Mouse (Mus musculus): ENCODE measurements around the gene Galm. TPM values are rescaled to one million over a fixed set of nuclear protein-coding genes. Genes with fewer than 3 reads are reported as not detected.

Galm gene
- polyA plus RNA-seq, 1 experiment from 2014 or later, result 13.0 TPM

DNA sequence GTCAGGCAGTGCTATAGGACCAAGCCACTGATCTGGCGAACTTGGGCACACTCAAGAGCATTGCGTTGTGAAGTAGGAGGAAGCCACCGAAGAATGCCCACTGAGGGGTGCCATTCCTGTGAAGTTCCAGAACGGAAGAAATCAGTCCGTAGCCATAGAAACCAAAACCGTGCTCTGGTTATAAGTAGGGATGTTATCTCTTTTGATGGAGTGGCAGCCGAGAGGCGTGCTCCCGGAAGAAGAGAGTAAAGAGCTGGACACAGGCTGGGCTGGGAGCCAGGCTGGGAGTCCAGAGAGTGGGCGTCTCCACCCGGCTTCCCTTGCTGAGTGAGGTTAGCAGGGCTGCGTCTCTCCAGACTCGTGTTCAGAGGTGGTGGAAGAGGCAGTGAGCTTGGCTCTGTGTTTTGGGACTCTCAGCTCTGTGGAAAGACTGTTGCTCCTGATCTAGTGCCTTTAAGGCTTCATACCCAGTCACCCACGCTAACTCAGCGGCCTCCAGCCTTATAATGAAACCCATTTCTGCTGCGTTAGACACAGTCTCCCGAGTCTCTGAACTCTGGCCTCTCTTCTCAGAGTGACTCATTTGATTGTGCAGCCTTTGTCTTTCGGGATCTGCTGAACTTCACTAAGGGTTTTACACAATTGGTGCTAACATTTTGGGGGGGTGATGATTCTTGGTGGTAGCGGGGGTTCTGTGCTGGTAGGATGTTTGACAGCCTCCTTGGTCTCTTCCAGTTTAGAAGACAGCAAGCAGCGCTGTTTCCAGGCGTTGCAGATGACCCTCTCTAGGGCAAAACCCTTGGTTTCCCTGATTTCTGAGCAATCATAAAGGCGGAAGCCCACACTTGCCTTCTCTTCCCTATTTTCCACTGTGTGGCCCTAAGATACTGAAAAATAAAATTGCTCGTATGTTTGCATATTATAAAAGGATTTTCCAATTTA is 21.1 kb downstream of the Galm start:
- peak overlapping the region; percentile 61 for H3K4me2 ChIP-seq
- H3K9me3 ChIP-seq (replicated peaks), result no peaks in the 10 kb centered on the region
- no peaks in the 10 kb centered on the region for H3K36me3 ChIP-seq
- H3K9ac ChIP-seq, result no peak overlapping the region
- peak; percentile 95 for ATAC-seq (replicated peaks; ENCODE audit: insufficient number of reproducible peaks, insufficient read depth, low FRiP score, low read depth)
- peak overlapping the region; percentile 69 for H3K27ac ChIP-seq
- 39% methylated on average over 23 of the region's 23 CpGs for WGBS
- peaks cover 18% of the 10 kb centered on the region for H3K4me1 ChIP-seq (replicated peaks)
- H3K4me3 ChIP-seq, result peak overlapping the region; percentile 34
- H3K27me3 ChIP-seq, result no peaks in the 10 kb centered on the region

DNA sequence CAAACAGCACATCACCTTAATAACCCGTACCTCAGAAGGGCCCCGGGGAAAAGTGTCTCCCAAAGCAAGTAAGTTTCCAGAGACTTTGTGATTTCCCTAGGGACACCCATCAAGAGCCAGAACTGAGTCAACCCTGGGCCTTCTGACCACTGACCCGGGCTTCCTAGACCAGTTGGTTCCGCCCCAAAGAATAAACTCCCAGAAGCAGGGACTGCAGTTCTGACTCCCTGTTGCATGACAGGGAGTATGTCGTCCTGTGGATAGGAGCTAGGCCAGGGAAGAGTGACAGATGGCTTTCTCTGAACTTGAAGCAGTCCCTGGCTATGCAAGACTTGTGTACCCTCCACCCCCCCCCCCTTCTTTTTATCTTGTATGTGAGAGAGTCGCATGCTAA is 21.7 kb downstream of the Galm start:
- H3K27me3 ChIP-seq, result no peaks in the 10 kb centered on the region
- ATAC-seq (replicated peaks; ENCODE audit: insufficient number of reproducible peaks, insufficient read depth, low FRiP score, low read depth), result no peak
- H3K36me3 ChIP-seq, result no peaks in the 10 kb centered on the region
- WGBS, result 83% methylated on average over 6 of the region's 6 CpGs
- no peak overlapping the region for H3K9ac ChIP-seq
- peaks cover 18% of the 10 kb centered on the region for H3K4me1 ChIP-seq (replicated peaks)
- H3K27ac ChIP-seq, result no peak overlapping the region
- no peak overlapping the region for H3K4me3 ChIP-seq
- H3K4me2 ChIP-seq, result no peak overlapping the region
- no peaks in the 10 kb centered on the region for H3K9me3 ChIP-seq (replicated peaks)

DNA sequence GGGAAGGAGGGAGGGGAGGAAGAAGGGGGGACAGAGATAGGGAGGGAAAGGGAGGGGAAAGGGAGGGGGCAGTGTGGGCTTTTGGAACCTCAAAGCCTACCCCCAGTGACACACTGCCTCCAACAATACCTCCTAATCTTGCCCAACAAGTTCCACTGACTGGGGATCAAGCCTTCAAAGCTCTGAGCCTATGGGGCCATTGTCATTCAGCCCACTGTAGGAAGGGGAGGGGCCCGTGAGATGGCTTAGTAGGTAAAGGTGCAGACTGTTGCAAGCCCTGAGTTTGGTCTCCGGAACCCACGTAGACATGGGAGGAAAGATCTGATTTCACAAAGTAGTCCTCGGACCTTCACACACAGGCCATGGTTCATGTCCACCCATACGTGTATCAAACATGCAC is 24.1 kb downstream of the Galm start:
- Histone ChIP-seq H3K4me1 (replicated peaks) (peaks cover 18% of the 10 kb centered on the region), H3K36me3 (no peaks in the 10 kb centered on the region), H3K27me3 (no peaks in the 10 kb centered on the region), H3K4me2 (no peak overlapping the region), H3K4me3 (no peak overlapping the region), H3K27ac (no peak overlapping the region), H3K9ac (no peak overlapping the region), H3K9me3 (replicated peaks) (no peaks in the 10 kb centered on the region)
- WGBS, result 47% methylated on average over 5 of the region's 5 CpGs
- ATAC-seq (replicated peaks; ENCODE audit: insufficient number of reproducible peaks, insufficient read depth, low FRiP score, low read depth), result no peak

DNA sequence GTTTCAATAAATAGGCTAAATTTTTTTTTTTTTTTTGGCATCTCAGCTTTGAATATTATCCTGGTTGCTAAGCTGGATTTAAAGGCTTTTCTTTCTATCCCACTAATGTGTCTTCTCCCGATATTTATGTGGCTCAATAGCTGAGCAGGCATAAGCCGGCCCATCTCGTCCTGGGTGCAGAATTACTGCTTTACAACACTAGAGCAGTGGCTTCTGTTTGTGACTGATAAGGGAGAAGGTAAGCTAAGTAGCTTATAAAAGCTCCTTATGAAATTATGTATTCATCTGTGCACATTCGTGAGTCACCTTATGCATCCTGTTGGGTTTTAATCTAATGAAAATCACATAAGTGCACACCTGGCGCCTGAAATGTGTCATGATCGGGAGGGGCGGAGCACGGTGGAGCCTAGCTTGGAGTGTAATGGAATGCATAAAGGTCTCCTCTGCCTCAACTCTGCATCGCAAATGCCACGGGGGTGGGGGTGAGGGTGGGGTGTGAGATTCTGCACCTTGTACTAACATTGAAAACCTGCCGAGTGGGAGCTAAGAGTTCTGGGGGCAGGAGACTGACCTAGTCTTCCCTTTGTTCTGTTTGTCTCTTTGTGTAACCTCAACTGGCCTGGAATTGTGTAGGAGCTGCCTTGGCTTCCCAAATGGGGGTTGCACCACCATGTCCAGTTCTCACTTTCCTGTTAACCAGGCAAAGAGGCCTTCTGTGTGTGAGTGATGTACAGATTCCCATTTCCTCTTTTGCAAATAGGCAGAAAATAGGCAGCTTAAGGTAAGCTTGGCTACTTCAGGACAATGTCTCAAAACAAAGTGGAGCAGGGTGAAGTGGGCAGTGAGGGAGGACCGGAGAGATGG is 25.7 kb downstream of the Galm start:
- H3K4me3 ChIP-seq, result no peak overlapping the region
- no peaks in the 10 kb centered on the region for H3K9me3 ChIP-seq (replicated peaks)
- ATAC-seq (replicated peaks; ENCODE audit: insufficient number of reproducible peaks, insufficient read depth, low FRiP score, low read depth), result no peak
- no peak overlapping the region for H3K4me2 ChIP-seq
- no peak overlapping the region for H3K27ac ChIP-seq
- H3K36me3 ChIP-seq, result no peaks in the 10 kb centered on the region
- H3K27me3 ChIP-seq, result no peaks in the 10 kb centered on the region
- WGBS, result 69% methylated on average over 12 of the region's 12 CpGs
- peaks cover 15% of the 10 kb centered on the region for H3K4me1 ChIP-seq (replicated peaks)
- H3K9ac ChIP-seq, result no peak overlapping the region

DNA sequence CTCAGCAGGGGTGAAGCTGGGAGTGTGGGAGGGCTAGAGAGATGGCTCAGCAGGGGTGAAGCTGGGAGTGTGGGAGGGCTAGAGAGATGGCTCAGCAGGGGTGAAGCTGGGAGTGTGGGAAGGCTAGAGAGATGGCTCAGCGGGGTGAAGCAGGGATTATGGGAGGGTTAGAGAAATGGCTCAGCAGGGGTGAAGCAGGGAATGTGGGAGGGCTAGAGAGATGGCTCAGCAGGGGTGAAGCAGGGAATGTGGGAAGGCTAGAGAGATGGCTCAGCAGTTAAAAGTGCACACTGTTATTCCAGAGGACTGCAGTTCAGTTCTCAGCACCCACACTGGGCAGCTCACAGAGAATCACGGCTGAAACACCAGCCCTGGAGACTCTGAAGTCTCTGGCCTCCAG is 26.4 kb downstream of the Galm start:
- Histone ChIP-seq H3K4me1 (replicated peaks) (peaks cover 9% of the 10 kb centered on the region), H3K9me3 (replicated peaks) (no peaks in the 10 kb centered on the region), H3K9ac (no peak overlapping the region), H3K27ac (no peak overlapping the region), H3K4me3 (no peak overlapping the region), H3K27me3 (no peaks in the 10 kb centered on the region), H3K36me3 (no peaks in the 10 kb centered on the region), H3K4me2 (no peak overlapping the region)
- WGBS, result 67% methylated on average over 2 of the region's 2 CpGs
- ATAC-seq (replicated peaks; ENCODE audit: insufficient number of reproducible peaks, insufficient read depth, low FRiP score, low read depth), result no peak

DNA sequence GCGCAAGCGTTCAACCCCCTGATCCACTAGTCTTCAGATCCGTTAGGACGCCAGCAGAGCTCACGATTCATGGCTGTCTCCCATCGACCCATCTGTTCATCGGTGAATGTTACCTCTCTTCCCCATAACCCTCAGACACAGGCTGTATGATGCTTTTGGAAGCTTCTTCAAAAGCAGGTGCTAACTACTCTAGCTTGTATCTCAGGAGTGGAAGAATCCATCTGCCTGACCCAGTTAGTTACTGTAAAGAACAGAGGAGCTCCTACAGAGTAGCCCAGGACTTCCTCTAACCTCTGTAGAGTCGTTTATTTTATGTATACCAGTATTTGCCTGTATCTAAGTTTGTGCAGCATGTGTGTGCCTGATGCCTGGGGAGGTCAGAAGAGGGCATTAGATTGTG is 29.6 kb downstream of the Galm start:
- Histone ChIP-seq H3K4me1 (replicated peaks) (peaks cover 10% of the 10 kb centered on the region), H3K9ac (no peak overlapping the region), H3K27me3 (no peaks in the 10 kb centered on the region), H3K27ac (no peak overlapping the region), H3K4me2 (no peak overlapping the region), H3K9me3 (replicated peaks) (no peaks in the 10 kb centered on the region), H3K4me3 (no peak overlapping the region), H3K36me3 (no peaks in the 10 kb centered on the region)
- ATAC-seq (replicated peaks; ENCODE audit: insufficient number of reproducible peaks, insufficient read depth, low FRiP score, low read depth), result no peak
- WGBS, result 91% methylated on average over 8 of the region's 8 CpGs

DNA sequence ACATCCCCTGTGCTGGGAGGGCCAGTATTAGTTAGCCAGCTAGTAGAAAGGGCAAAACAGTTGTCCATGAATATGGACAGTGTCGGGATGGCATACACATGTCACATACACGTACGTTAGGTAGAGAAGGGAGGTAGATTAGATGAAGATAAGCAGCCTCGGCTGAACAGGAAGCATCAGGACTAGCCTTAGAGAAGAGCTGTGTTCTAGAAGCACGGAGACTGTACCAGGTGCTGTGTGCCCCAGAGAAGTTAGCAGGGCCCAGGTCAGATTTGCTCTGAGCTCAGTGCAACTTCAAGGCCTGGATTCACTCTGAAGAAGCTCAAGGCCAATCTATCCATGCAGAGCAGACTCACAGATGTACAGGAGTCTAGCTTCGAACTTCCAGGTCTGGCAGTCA is 30.2 kb downstream of the Galm start:
- H3K9me3 ChIP-seq (replicated peaks), result no peaks in the 10 kb centered on the region
- no peak overlapping the region for H3K27ac ChIP-seq
- H3K4me2 ChIP-seq, result no peak overlapping the region
- no peaks in the 10 kb centered on the region for H3K36me3 ChIP-seq
- H3K4me3 ChIP-seq, result no peak overlapping the region
- 76% methylated on average over 6 of the region's 6 CpGs for WGBS
- ATAC-seq (replicated peaks; ENCODE audit: insufficient number of reproducible peaks, insufficient read depth, low FRiP score, low read depth), result no peak
- peaks cover 10% of the 10 kb centered on the region for H3K4me1 ChIP-seq (replicated peaks)
- H3K9ac ChIP-seq, result no peak overlapping the region
- H3K27me3 ChIP-seq, result no peaks in the 10 kb centered on the region

DNA sequence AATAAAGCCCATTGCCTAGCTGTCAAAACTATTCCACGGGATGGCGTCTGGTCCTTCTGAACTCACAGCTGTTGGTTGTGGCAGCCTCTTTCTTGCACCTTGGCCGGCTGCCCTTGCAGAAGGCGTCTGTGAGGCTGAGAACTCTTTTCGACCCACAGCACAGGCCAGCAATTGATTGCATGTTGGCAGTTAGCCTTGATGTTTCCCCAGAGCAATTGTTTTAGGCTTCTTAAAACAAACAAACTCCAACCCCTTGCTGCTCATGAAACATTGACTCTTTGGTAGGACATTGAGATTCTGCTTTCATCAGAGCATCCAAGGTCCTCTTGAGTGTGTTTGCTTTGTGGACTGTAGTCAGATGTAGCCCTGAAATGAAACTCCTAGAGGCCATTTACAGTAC is 33.2 kb downstream of the Galm start:
- H3K36me3 ChIP-seq, result no peaks in the 10 kb centered on the region
- 22% methylated on average over 5 of the region's 5 CpGs for WGBS
- H3K9ac ChIP-seq, result no peak overlapping the region
- H3K4me3 ChIP-seq, result no peak overlapping the region
- H3K27ac ChIP-seq, result peak overlapping the region; percentile 43
- no peaks in the 10 kb centered on the region for H3K27me3 ChIP-seq
- H3K4me1 ChIP-seq (replicated peaks), result peaks cover 19% of the 10 kb centered on the region
- H3K4me2 ChIP-seq, result no peak overlapping the region
- H3K9me3 ChIP-seq (replicated peaks), result no peaks in the 10 kb centered on the region
- peak; percentile 73 for ATAC-seq (replicated peaks; ENCODE audit: insufficient number of reproducible peaks, insufficient read depth, low FRiP score, low read depth)

DNA sequence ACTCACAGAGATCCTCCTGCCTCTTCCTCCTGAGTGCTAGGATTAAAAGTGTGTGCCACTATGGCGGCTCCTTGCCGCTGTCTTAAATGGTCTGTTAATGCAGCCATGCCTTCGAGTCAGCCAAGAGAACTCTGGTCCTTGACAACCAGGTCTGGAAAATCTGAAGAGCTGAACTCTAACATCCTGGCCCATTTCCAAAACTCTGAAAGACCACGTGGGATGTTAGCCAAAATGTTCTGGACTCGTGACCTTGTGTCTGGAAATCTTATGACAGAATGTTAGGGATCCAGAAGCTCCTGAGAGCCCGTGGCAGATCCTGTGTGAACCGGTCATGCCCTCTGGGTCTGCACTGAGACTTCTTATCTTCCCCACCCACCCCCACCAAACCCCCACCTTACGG is 36.7 kb downstream of the Galm start:
- no peaks in the 10 kb centered on the region for H3K27me3 ChIP-seq
- 52% methylated on average over 8 of the region's 8 CpGs for WGBS
- H3K4me2 ChIP-seq, result no peak overlapping the region
- no peak overlapping the region for H3K9ac ChIP-seq
- peak overlapping the region; percentile 21 for H3K27ac ChIP-seq
- no peaks in the 10 kb centered on the region for H3K36me3 ChIP-seq
- no peak for ATAC-seq (replicated peaks; ENCODE audit: insufficient number of reproducible peaks, insufficient read depth, low FRiP score, low read depth)
- no peaks in the 10 kb centered on the region for H3K9me3 ChIP-seq (replicated peaks)
- no peak overlapping the region for H3K4me3 ChIP-seq
- H3K4me1 ChIP-seq (replicated peaks), result peaks cover 43% of the 10 kb centered on the region

DNA sequence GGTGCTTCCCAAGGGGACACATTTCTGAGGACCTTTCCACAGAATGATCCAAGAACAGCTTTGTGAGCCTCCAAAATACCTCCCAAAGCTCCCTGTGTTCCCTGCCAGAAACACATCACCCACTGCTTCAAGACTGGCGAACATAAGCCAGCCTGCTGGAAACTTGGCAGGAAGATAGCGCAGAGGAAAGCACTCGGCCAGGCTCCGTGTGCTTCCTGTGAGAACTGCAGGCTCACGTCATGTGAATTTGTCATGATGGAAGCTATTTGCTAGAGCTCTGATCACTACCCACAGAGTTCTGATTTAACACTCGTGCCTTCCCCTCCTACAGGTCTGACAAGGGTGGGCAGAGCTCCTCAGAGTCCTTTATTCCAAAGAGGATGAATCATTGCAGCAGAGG is 38.5 kb downstream of the Galm start:
- no peak overlapping the region for H3K9ac ChIP-seq
- no peaks in the 10 kb centered on the region for H3K27me3 ChIP-seq
- peak overlapping the region; percentile 60 for H3K27ac ChIP-seq
- H3K36me3 ChIP-seq, result no peaks in the 10 kb centered on the region
- no peaks in the 10 kb centered on the region for H3K9me3 ChIP-seq (replicated peaks)
- 22% methylated on average over 6 of the region's 6 CpGs for WGBS
- H3K4me2 ChIP-seq, result no peak overlapping the region
- peak; percentile 49 for ATAC-seq (replicated peaks; ENCODE audit: insufficient number of reproducible peaks, insufficient read depth, low FRiP score, low read depth)
- H3K4me1 ChIP-seq (replicated peaks), result peaks cover 37% of the 10 kb centered on the region
- no peak overlapping the region for H3K4me3 ChIP-seq

DNA sequence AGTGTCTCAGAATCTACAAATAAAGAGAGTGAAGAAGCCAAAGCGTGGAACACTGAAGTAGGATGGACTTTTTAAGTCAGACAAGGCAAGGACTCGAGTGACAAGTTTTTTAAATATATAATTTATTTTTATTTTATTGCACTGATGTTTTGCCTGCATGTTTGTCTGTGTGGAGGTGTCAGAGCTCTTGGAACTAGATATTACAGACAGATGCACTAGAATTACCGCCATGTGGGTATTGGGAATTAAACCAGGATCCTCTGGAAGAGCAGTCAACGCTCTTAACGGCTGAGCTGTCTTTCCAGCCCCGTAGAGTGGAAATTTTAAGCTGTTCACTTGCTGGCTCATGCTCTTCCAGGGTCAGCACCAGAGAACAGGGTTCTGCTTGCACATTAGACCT is 39.1 kb downstream of the Galm start:
- no peak for ATAC-seq (replicated peaks; ENCODE audit: insufficient number of reproducible peaks, insufficient read depth, low FRiP score, low read depth)
- Histone ChIP-seq H3K9ac (no peak overlapping the region), H3K4me3 (no peak overlapping the region), H3K36me3 (no peaks in the 10 kb centered on the region), H3K9me3 (replicated peaks) (no peaks in the 10 kb centered on the region), H3K4me1 (replicated peaks) (peaks cover 37% of the 10 kb centered on the region), H3K27me3 (no peaks in the 10 kb centered on the region), H3K4me2 (no peak overlapping the region), H3K27ac (peak overlapping the region; percentile 60)
- 84% methylated on average over 6 of the region's 6 CpGs for WGBS

Data from heart, embryonic 15.5 days (tissue).